Mouse (Mus musculus): ENCODE measurements at regions not wholly inside any gene's neighbourhood (a gene's known extent, or its start where the extent isn't known, plus 50 kb on each side); places are given as distances from the start of the nearest gene placed in this dataset.

- no peak for TF ChIP-seq CTCF (IDR thresholded peaks at IDR 0.05; ENCODE audit: borderline replicate concordance, extremely low read depth, insufficient read depth, insufficient read length)
- TF ChIP-seq POLR2A (IDR thresholded peaks at IDR 0.05; ENCODE audit: borderline replicate concordance, extremely low read depth, insufficient read depth, insufficient read length, poor library complexity, severe bottlenecking), result no peak
Observed at GRCm38 (mm10) chrX:93903209-93903608, 65.2 kb upstream of the AU015836 start.
